Mouse (Mus musculus) forebrain, embryonic 11.5 days (tissue): ENCODE data around the gene Oxtr. TPM values are rescaled to one million over a fixed set of nuclear protein-coding genes. Genes with fewer than 3 reads are reported as not detected.

Experiments used
- polyA plus RNA-seq: library from polyadenylated mRNA; unstranded; fragments of >200 nt; fragmentation: Nextera tagmentation; extraction: Ambion mirVana; gene quantifications from 2 replicates; pipeline ENCODE4 v1.2.1, GENCODE M21; 2014

Oxtr gene
- polyA plus RNA-seq, 1 experiment from 2014 or later: 0.12 TPM

Other genes with a start within 250 kb of the Oxtr start
- 3.4 and 3.9 TPM in 2 replicates for gene Lmcd1, start 216.2 kb downstream of the Oxtr start, polyA plus RNA-seq
- gene Ssu2, start 101.9 kb downstream of the Oxtr start, polyA plus RNA-seq: 0.33 TPM in 1 of 2 replicates, not detected in the other
- 0.24 TPM in 1 of 2 replicates, not detected in the other for gene Cav3, start 30.4 kb downstream of the Oxtr start, polyA plus RNA-seq
- 47.5 and 54.1 TPM in 2 replicates for gene Rad18, start 206.7 kb upstream of the Oxtr start, polyA plus RNA-seq